Mouse (Mus musculus) gastrocnemius, postnatal 14 days (tissue): ENCODE results near the gene Vwa7. TPM values are rescaled to one million over a fixed set of nuclear protein-coding genes. Genes with fewer than 3 reads are reported as not detected.
"Not testable (repeated sequence)": the region's sequence is repeated elsewhere in the genome, so short reads cannot be mapped to it uniquely, and the experiment has no call there.

Experiments
- DNase-seq: peaks from one replicate; pipeline ENCODE4 v3.0.0; 2021; ENCODE audit warnings: mixed read lengths
- intact Hi-C: fragments of 180-260 bp; cut with DNase I; formaldehyde crosslinking; loops from one replicate; pipeline ENCODE4 v1.15.1; 2025; ENCODE audit warnings: low total_unique reads
- total RNA-seq, 2 experiments: library from RNA; stranded (reverse); gene quantifications; 2 replicates each; pipeline ENCODE4 v1.2.3; 2021

The Vwa7 gene
- total RNA-seq, 2 experiments from 2014 or later = 3.7 to 3.9 TPM

DNA sequence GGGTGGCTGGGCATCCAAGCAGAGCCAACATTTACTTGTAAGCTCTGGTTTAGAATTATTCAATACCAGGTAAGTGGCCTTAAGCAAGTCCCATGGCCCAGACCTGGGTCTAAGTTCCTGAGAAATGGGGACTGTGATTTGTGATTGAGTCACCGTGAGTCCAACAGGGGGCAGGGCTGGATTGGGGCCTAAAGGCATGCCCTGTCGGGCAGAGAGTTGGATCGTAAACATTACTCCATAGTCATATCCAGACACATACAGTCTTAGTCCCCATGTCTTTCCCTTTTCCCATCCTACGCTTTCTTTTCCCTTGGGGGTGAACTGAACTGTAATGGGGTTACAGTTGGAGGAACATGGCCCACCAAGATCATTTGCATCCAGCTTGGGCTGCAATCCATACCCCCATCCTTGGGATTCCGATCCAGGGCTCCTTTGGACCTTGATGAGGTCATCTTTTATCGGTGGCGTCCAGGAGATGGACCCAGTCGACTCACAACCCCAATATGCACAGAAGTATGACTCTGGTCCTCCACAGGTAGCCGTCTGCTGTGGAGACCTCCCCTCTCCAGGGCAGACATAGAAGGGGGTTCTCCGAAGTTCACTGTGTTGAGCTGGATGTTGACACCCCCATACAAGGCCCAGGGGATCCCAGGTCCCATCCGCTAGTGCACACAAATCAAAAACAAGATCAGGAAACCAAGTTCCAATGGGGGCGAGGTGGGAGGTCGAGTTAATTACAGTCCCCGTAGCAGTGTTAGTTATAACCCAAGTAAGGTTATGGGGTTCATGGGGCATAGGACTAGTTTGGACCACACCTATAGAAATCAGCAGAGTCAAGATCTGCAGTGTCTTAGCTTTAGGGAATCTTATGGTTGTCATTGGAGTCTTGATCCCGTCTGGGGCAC, 17.6 kb upstream of the Vwa7 start:
- intact Hi-C loops = no loop called here
- no peak for DNase-seq

DNA sequence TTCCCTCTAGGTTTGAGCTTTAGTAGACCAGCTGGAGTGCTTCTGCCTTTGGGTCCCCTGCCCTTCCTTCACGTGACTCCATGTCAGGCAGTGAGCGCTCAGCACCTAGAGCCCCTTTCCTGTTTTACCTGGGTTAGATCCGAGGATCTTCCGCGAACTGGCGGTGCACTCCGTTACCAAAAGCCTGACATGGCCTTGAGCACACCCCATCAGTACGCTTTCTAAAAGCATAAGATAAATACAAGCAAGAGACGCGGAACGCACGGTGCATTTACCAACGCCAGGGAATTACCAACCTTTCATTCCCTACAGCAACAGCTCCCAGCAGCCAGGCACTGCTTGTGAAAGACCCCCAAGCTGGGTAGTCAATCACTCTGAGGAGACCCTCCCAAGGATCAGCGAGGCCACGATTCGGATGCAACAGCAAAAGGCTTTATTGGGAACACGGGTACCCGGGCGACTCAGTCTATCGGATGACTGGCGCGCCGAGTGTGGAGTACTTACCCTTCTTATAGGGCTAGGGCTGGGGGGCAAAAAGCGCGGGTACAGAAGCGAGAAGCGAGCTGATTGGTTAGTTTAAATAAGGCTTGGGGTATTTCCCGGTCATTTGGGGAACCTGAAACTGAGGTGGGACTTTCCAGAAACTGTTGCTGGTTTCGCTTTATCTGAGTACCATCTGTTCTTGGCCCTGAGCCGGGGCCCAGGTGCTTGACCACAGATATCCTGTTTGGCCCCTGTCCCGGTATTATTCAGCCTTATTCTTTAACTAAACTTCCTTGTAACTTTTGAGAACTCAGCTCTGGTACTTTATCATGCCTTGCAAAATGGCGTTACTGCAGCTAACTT, 16.3 kb upstream of the Vwa7 start:
- DNase-seq, intact Hi-C loops: not testable (repeated sequence)

DNA sequence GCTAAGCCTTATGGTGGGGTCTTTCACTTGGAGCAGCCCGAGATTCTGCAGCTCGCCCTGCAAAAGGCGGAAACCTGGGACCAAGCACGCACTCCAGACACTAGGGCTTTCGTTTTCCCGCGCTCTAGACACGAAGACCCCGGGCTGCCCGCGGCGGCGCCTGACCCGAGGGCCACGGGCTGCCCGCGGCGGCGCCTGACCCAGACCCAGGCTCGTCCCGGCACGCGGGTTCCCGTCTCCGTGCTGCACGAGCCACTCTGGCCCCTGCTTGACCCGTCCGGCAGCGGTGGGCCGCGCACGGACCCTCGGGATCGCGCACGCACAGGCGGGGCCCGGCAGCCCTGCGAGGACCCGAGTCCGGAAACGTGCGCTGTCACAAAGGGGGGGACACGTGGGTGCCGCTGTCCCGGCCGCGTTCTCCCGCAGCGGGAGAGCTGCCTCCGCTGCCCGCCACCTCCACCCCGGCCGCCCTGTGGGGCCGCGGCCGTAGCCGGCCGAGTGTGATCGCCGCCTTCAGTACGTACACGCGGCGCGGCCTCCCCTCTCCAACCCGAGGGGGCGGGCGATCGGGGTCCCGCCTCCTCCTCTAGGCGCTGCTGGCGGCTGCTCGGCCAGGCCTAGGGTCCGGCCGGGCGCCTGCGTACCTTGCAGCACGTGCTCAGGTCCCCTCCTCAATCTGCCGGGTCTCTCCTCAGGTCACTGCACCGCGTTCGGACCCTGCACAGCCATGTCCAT, 15.5 kb upstream of the Vwa7 start, which contains the start of gene Vars:
Gene Vars, plus strand, starts transcription at position 271 of the 735 bp plus-strand sequence.
- DNase-seq = peak; percentile 90
- intact Hi-C loops = no loop called here

- peak; percentile 47 for DNase-seq
- intact Hi-C loops = no loop called here
Observed at GRCm38 (mm10) chr17:35001452-35002152, 14.8 kb upstream of the Vwa7 start.

DNA sequence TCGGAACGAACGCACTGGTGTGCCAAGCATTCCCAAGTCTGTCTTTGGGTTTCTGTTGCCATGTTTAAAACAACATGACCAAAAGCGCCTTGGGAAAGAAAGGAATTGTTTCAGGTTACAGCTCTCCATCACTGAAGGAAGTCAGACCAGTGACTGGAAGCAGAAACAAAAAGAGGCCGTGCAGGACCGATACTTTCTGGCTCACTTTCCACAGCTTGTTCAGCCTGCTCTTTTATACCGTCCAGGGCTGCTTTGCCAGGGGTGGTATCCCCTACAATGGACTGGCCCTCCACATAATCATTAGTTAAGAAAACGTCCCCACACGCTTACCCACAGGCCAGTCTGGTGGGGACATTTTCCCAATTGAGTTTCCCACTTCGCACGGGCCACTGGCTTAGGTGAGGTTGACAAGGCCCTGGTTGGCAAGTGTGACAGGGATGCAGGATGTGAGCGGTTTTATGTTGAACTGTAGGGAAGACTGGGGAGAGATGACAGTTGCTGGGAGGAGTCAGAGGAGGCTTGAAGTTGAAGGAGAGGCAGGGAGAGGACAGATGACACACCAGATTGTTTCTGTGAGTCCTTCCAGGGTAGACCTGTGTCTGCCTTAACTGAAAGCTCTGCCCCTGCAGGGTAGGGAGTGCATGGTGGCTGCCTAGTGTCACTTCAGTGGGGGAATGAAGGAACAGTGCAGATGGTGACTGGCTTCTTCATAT, 14.1 kb upstream of the Vwa7 start:
- no peak for DNase-seq
- intact Hi-C loops = no loop called here

- intact Hi-C loops = no loop called here
Observed at GRCm38 (mm10) chr17:35003022-35003838, 13.1 kb upstream of the Vwa7 start.

DNA sequence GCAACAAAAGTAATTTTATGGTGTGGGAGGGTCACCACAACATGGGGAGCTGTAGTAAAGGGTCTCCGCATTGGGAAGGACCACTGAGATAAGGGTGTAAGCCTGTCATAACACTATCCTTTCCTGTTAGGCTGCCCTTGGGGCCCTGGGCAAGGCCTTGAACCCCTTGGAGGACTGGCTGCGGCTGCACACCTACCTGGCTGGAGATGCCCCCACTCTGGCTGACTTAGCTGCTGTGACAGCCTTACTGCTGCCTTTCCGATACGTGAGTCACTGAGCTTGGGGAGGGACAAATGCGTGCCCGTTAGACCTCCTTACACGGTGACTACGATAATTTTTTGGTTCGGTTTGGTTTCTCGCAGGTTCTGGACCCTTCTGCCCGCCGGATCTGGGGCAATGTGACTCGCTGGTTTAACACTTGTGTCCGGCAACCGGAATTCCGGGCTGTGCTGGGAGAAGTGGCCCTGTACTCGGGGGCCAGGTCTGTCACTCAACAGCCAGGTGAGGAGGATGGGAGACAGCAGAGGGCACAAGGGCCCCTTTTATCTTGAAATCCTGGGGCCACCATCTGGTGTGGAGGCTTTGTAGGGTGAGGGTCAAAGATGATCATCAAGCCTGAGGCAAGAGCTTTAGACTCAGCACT, 12.2 kb upstream of the Vwa7 start:
- intact Hi-C loops = no loop called here
- no peak for DNase-seq

More at GRCm38 (mm10) chr17:35003022-35003838, 13.1 kb upstream of the Vwa7 start:
- DNase-seq = no peak

DNA sequence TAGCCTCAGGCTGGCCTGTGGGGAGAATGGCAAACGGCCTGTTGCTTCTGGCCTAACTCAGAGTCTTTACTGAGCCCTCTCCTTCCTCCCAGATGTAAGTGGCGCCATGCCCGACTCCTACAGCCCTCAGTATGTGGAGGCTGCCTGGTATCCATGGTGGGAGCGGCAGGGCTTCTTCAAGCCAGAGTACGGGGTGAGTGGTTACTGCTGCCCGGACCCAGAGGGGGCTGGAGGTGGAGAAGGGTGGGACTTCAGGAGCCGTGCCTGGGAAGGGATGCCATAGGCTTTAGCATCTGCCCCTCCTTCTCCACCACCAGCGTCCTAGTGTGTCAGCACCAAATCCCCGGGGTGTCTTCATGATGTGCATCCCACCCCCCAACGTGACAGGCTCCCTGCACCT, 11.2 kb upstream of the Vwa7 start:
- intact Hi-C loops = no loop called here
- DNase-seq = no peak

- intact Hi-C loops, DNase-seq: not testable (repeated sequence)
Observed at GRCm38 (mm10) chr17:35005902-35006301, 10.5 kb upstream of the Vwa7 start.

- intact Hi-C loops = no loop called here
- no peak for DNase-seq
Observed at GRCm38 (mm10) chr17:35007387-35007991, 8.9 kb upstream of the Vwa7 start.

DNA sequence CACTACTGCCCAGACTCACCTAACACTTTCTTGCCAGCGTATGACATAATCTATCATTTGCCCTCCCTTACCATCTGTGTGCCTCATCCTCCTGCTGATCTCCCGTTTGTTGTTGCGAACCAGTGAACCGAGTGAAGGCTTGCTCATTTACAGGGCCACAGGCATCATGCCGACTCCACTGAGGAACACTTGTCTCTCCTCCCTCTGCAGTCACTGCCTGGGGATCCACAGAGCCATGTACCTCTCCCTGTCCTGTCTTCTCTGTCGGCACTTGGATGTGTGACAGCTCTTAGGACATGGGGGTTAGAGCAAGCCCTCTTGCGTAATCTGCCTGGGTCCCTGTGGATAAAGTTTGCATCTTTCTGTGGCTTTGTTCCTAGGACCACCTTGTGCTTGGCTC, 6.8 kb upstream of the Vwa7 start:
- DNase-seq = no peak
- intact Hi-C loops = no loop called here

GRCm38 (mm10) chr17:35011440-35011839, 4.9 kb upstream of the Vwa7 start:
- intact Hi-C loops = no loop called here
- DNase-seq = no peak

DNA sequence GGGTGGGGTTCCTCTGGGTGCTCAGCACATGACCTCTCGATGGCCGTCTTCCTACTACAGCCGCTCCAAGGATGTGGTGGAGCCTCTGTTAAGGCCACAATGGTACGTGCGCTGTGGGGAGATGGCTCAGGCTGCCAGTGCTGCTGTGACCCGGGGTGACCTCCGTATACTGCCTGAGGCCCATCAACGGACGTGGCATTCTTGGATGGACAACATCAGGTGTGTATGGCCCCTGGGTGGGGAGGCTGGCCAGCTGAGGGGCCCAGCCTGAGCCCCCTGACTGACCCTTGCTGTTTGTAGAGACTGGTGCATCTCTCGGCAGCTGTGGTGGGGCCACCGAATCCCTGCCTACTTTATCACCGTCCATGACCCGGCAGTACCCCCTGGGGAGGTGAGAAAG, 3.9 kb upstream of the Vwa7 start:
- intact Hi-C loops = no loop called here
- no peak for DNase-seq

DNA sequence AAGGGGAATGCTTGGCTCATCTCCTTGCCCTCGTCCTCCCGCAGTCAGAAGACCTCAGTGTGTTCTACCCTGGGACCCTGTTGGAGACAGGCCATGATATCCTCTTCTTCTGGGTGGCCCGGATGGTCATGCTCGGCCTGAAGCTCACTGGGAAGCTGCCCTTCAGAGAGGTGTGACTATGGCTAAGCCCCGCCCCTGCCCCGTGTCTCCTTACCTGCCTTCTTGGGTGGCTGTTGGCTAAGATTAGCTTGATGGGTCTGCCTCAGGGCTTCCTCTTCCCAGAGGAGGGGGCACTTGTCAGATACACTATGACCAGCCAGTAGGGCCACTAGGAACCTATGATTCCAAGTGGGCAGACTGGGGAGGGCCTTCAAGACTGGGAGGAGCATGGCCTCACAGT, 3.2 kb upstream of the Vwa7 start:
- intact Hi-C loops = no loop called here
- DNase-seq = no peak

GRCm38 (mm10) chr17:35015296-35015695, 1.1 kb upstream of the Vwa7 start:
- intact Hi-C loops = loop anchor here (5.0 kb wide), 1 partner anchor 87 kb away; no protein-coding TSS in a partner anchor
- no peak for DNase-seq

GRCm38 (mm10) chr17:35016791-35017705, 669 bp downstream of the Vwa7 start:
- no peak for DNase-seq
- intact Hi-C loops = loop anchor here (5.0 kb wide), 1 partner anchor 85 kb away; no protein-coding TSS in a partner anchor
